Mouse (Mus musculus) liver, embryonic 15.5 days (tissue): Measurements from ENCODE around the gene Crygc. TPM values are rescaled to one million over a fixed set of nuclear protein-coding genes. Genes with fewer than 3 reads are reported as not detected.

Experiments
- ATAC-seq: fragments of 200-750 bp; cut with Nextera tagmentation; 2 replicates; pipeline ENCODE4 v1.8.0; 2017; ENCODE audit warnings: moderate number of reproducible peaks, mild to moderate bottlenecking, moderate library complexity; ENCODE audit not compliant: insufficient read depth
- H3K27ac ChIP-seq: fragments of 300-500 bp; sonication (generic); replicated peaks from 2 replicates; pipeline ENCODE4 v1.5.1; 2015; ENCODE audit warnings: mild to moderate bottlenecking, inconsistent platforms
- H3K27me3 ChIP-seq: fragments of 300-500 bp; sonication (generic); 2 replicates; pipeline ENCODE4 v1.6.1; 2015; ENCODE audit warnings: mild to moderate bottlenecking, inconsistent platforms
- H3K36me3 ChIP-seq: fragments of 300-500 bp; sonication (generic); replicated peaks from 2 replicates; pipeline ENCODE4 v1.6.1; 2015; ENCODE audit warnings: moderate library complexity, mild to moderate bottlenecking, inconsistent platforms
- H3K4me1 ChIP-seq: fragments of 300-500 bp; sonication (generic); replicated peaks from 2 replicates; pipeline ENCODE4 v1.6.1; 2015; ENCODE audit warnings: inconsistent platforms
- H3K4me2 ChIP-seq: fragments of 300-500 bp; sonication (generic); 2 replicates; pipeline ENCODE4 v1.6.1; 2015; ENCODE audit warnings: moderate library complexity, mild to moderate bottlenecking, inconsistent platforms
- H3K4me3 ChIP-seq: fragments of 300-500 bp; sonication (generic); replicated peaks from 2 replicates; pipeline ENCODE4 v1.5.1; 2015; ENCODE audit warnings: mild to moderate bottlenecking, inconsistent platforms
- H3K9ac ChIP-seq: fragments of 300-500 bp; sonication (generic); 2 replicates; pipeline ENCODE4 v1.6.1; 2015; ENCODE audit warnings: moderate library complexity, mild to moderate bottlenecking, inconsistent platforms
- H3K9me3 ChIP-seq: fragments of 300-500 bp; sonication (generic); replicated peaks from 2 replicates; pipeline ENCODE4 v1.6.1; 2016; ENCODE audit warnings: inconsistent platforms
- WGBS: fragments of 180-500 bp; shearing (Covaris S2); methylation state at CpG from one replicate; pipeline ENCODE4 v1.1.7; 2015; ENCODE audit warnings: mixed read lengths; ENCODE audit not compliant: insufficient replicate concordance; 5-methylcytosine and 5-hydroxymethylcytosine counted together
- polyA plus RNA-seq: library from polyadenylated mRNA; unstranded; fragments of >200 nt; fragmentation: Nextera tagmentation; extraction: Ambion mirVana; gene quantifications from 2 replicates; pipeline ENCODE4 v1.2.1, GENCODE M21; 2015

The Crygc gene
- polyA plus RNA-seq: not detected in 2 replicates

- Histone ChIP-seq H3K4me1 (no peaks in the 10 kb centered on the region), H3K9ac (no peak within 1 kb of the TSS), H3K27ac (no peak within 1 kb of the TSS), H3K36me3 (no peaks in the 10 kb centered on the region), H3K4me2 (no peak within 1 kb of the TSS), H3K4me3 (no peak within 1 kb of the TSS), H3K9me3 (no peaks in the 10 kb centered on the region), H3K27me3 (no peaks in the 10 kb centered on the region)
- no peak for ATAC-seq
- 64% methylated on average over 6 of the region's 6 CpGs for WGBS
Observed at GRCm38 (mm10) chr1:65073589-65073988, at the start of gene Crygc. Crygc (minus strand) TSS chr1:65073689.

DNA sequence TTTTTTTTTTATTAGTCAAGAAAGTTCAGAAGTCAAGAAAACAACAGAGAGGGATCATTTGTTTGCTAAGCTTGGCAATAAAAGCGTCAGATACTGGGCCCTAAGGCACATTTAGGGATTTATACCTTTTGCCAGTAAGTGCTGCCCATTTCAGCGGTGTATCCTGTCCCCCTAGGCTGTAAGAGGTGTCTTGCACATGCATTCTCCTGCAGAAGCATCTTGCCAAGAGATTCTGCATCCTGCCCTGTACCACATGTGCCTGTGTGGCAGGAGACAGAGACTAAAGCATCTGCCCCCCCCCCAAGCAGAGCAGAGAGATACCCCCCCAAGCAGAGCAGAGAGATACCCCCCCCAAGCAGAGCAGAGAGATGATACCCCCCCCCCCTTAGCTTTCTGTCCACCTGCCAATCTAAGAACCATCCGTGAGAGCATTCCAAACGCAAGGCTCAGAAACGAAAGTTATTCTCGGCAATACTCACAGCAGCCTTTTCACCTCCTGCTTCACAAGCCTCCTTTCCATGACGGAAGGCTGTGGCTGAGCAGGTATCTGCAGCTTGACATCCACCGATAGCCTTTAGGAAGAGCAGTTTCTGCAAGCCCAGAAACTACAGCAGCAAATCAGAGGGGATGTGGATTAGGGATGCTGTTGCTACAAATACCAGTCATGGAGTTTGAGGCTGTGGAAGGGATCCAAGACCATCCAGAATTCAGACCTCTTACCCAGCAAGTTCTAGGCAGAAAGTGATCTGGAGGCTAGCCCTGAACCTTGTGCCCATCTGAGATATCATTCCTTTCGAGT, 49.3 kb upstream of the Crygc start, which contains the start of gene D630023F18Rik:
Gene D630023F18Rik (minus strand): TSS at position 641 of the 799 bp plus-strand sequence.
- Histone ChIP-seq H3K4me2 (no peak within 1 kb of the TSS), H3K36me3 (no peaks in the 10 kb centered on the region), H3K27ac (no peak within 1 kb of the TSS), H3K9me3 (no peaks in the 10 kb centered on the region), H3K4me1 (no peaks in the 10 kb centered on the region), H3K4me3 (no peak within 1 kb of the TSS), H3K27me3 (no peaks in the 10 kb centered on the region), H3K9ac (no peak within 1 kb of the TSS)
- WGBS: 24% methylated on average over 9 of the region's 9 CpGs
- no peak for ATAC-seq

DNA sequence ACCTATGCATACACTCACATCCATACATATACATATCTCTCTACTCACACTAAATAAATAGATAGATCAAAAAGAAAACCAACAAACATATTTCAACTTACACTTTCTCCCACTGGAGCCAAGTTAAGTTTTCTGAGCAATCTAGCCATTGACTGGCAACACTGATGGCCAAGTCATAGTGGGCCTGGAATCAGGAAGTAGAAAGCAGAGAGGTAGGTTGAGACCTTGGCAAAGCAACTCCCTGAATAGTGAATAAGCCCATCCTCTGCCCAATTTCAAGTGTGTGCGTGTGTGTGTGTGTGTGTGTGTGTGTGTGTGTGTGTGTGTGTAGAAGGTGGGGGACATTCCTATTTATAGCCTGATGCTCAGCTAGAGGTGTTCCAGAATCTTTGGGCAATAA, 45.9 kb upstream of the Crygc start, which contains the start of gene Gm28845:
Gene Gm28845 (minus strand): TSS at position 121 of the 400 bp plus-strand sequence.
- H3K36me3 ChIP-seq: no peaks in the 10 kb centered on the region

GRCm38 (mm10) chr1:65118150-65118913, 44.8 kb upstream of the Crygc start:
- Histone ChIP-seq H3K9me3 (no peaks in the 10 kb centered on the region), H3K4me3 (no peak overlapping the region), H3K36me3 (no peaks in the 10 kb centered on the region), H3K9ac (no peak overlapping the region), H3K27ac (no peak overlapping the region), H3K4me1 (no peaks in the 10 kb centered on the region; the same call in 1 of the 2 replicates), H3K4me2 (no peak overlapping the region), H3K27me3 (no peaks in the 10 kb centered on the region)
- 54% methylated on average over 8 of the region's 8 CpGs for WGBS
- ATAC-seq: no peak

More for the DNA sequence above, 45.9 kb upstream of the Crygc start, which contains the start of gene Gm28845:
- Histone ChIP-seq H3K4me3 (no peak within 1 kb of the TSS), H3K9me3 (no peaks in the 10 kb centered on the region), H3K27ac (no peak within 1 kb of the TSS), H3K4me1 (no peaks in the 10 kb centered on the region), H3K27me3 (no peaks in the 10 kb centered on the region), H3K9ac (no peak within 1 kb of the TSS), H3K4me2 (no peak within 1 kb of the TSS)
- WGBS: 74% methylated on average over 1 of the region's 1 CpGs
- no peak for ATAC-seq

DNA sequence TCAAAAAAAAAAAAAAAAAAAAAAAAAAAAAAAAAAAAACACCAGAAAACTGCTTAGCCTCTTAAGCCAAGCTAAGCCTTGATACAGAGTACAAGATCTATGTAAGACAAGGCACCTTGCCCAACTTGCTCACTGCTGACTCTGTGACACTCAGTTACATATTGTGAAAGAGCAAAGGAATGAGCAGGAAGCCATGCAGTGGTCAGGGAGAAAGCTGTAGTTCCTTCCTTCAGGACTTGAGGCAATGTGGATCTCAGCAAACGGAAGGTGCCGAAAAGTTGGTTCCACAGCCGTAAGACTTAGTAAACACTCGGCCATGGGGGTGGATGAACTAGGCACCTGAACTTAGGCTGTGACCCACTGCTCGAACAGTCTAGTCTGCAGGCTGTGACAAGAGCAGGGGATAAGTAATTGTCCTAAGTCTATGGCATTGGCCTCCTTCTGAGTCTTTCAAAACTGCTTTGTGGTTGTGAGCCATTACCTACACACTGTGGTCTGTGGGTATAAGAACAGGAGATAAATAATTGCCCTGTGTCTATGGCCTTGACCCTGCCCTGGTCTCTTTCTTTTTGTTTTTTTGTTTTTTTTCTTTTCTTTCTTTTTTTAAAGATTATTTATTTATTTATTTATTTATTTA, 40.2 kb upstream of the Crygc start:
- peak; percentile 35 for ATAC-seq
- no peaks in the 10 kb centered on the region for H3K36me3 ChIP-seq
- no peak overlapping the region for H3K9ac ChIP-seq
- no peak overlapping the region for H3K27ac ChIP-seq
- no peak overlapping the region for H3K4me3 ChIP-seq
- H3K9me3 ChIP-seq: no peaks in the 10 kb centered on the region
- peaks cover 5% of the 10 kb centered on the region; the same call in 1 of the 2 replicates for H3K4me1 ChIP-seq
- 69% methylated on average over 5 of the region's 5 CpGs for WGBS
- H3K27me3 ChIP-seq: no peaks in the 10 kb centered on the region
- H3K4me2 ChIP-seq: no peak overlapping the region

DNA sequence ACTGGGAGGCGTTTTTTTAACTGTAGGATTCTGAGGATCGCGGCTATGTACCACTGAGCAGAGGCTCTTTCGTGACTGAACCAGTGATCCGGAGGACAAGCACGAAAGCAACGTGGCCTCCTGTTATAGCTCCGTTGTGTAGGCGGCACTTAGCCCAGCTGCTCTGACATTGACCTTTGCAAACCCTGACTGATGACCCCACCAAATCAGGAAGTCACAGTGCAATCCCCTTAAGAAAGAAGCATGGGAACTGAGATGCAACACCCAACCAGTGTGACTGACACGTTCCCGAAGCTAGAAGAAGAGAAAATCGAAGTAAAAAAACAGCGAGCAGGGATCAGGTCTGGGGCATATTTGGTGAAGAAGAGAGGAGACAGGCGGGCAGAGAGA, 39.3 kb upstream of the Crygc start:
- Histone ChIP-seq H3K27ac (peak overlapping the region; percentile 71), H3K9ac (no peak overlapping the region)

GRCm38 (mm10) chr1:65112031-65112806, 38.7 kb upstream of the Crygc start:
- no peaks in the 10 kb centered on the region for H3K9me3 ChIP-seq
- H3K4me3 ChIP-seq: no peak overlapping the region
- H3K4me1 ChIP-seq: peaks cover 5% of the 10 kb centered on the region; the same call in 1 of the 2 replicates
- peak; percentile 50; the same call in 1 of the 2 replicates for ATAC-seq
- H3K36me3 ChIP-seq: no peaks in the 10 kb centered on the region
- WGBS: 10% methylated on average over 8 of the region's 8 CpGs
- H3K4me2 ChIP-seq: peak overlapping the region; percentile 29
- H3K27me3 ChIP-seq: no peaks in the 10 kb centered on the region
- peak overlapping the region; percentile 71; the same call in 1 of the 2 replicates for H3K27ac ChIP-seq
- H3K9ac ChIP-seq: no peak overlapping the region

More for the DNA sequence above, 39.3 kb upstream of the Crygc start:
- Histone ChIP-seq H3K9me3 (no peaks in the 10 kb centered on the region), H3K27me3 (no peaks in the 10 kb centered on the region), H3K4me3 (no peak overlapping the region), H3K4me1 (peaks cover 5% of the 10 kb centered on the region; the same call in 1 of the 2 replicates), H3K36me3 (no peaks in the 10 kb centered on the region), H3K4me2 (peak overlapping the region; percentile 29)
- 32% methylated on average over 14 of the region's 14 CpGs for WGBS
- peak; percentile 52 for ATAC-seq

DNA sequence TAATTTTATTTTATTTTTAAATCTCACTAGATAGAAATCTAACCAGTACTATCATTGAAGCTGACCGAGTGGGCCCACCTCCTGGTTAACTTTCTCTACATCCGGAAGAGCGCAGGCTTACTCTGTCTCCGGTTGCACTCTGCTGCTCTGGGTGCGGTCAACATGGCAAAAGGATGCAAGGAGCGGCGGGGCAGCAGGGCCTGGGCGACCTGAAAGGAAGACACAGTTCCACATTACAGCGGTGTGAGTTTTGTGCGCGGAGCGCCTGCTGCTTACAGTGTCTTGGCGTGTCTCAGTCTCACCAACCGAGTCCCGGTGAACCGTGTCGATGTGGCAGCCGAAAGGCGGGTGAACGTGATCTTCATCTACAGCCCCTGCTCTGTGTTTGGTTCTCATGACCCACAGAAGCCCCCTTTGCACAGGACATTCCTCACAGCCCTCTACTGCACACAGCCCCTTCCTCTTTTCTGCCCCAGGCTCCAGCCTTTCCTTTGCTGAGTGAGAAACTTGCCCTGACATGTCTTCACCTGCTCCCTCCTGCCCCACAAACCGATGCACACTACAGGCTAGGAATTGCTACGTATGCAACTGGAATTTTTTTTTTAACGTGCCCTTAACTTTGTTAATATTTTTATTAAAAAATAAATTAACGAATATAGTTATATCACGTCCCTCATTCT, 36.4 kb upstream of the Crygc start:
- H3K27me3 ChIP-seq: no peaks in the 10 kb centered on the region
- no peak overlapping the region for H3K9ac ChIP-seq
- no peak overlapping the region for H3K27ac ChIP-seq
- no peaks in the 10 kb centered on the region for H3K36me3 ChIP-seq
- H3K9me3 ChIP-seq: no peaks in the 10 kb centered on the region
- no peak for ATAC-seq
- H3K4me1 ChIP-seq: peaks cover 5% of the 10 kb centered on the region; the same call in 1 of the 2 replicates
- no peak overlapping the region for H3K4me2 ChIP-seq
- H3K4me3 ChIP-seq: no peak overlapping the region
- 66% methylated on average over 25 of the region's 25 CpGs for WGBS

- Histone ChIP-seq H3K36me3 (no peaks in the 10 kb centered on the region), H3K4me3 (no peak overlapping the region), H3K4me2 (no peak overlapping the region), H3K27me3 (no peaks in the 10 kb centered on the region), H3K9me3 (no peaks in the 10 kb centered on the region), H3K4me1 (peaks cover 5% of the 10 kb centered on the region; the same call in 1 of the 2 replicates), H3K9ac (no peak overlapping the region), H3K27ac (no peak overlapping the region)
- ATAC-seq: no peak
- WGBS: 45% methylated on average over 8 of the region's 8 CpGs
Observed at GRCm38 (mm10) chr1:65109196-65109595, 35.7 kb upstream of the Crygc start.
